Mouse (Mus musculus) neutrophil, adult 5-6 weeks (primary cell): Measurements from ENCODE around the gene Arhgap28. TPM values are rescaled to one million over a fixed set of nuclear protein-coding genes. Genes with fewer than 3 reads are reported as not detected.

Source experiments
- ATAC-seq: fragments of 151-379, 151-347 bp; 2 replicates; pipeline ENCODE4 v1.8.0; 2017; ENCODE audit warnings: mild to moderate bottlenecking, moderate TSS enrichment; ENCODE audit not compliant: insufficient number of reproducible peaks, poor library complexity, low FRiP score, severe bottlenecking; ENCODE audit errors: extremely low read depth
- total RNA-seq: library from RNA; stranded (forward); fragments of 200-1000 nt; gene quantifications from 2 replicates; pipeline ENCODE4 v1.2.3, GENCODE M21; 2017

Arhgap28 gene
- total RNA-seq, 1 experiment from 2014 or later = 1.3 TPM

DNA sequence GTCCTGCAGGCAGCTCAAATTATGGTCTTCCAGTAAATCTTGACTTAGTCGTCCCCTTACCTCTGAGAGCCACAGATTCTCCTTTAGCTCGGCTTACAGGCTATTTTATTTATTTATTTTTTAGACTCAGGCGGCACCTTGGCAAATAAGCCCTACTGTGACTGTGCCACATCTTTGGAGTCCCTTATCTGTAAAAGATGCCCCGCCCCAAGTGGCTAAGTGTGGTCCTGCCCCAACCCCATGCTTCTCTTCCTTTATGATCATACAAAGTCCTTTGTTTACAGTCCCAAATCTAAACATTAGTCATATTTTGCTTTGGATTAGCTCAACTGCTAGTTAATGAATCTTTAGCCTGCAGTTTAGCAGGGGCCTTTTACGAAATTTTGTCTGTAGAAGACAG lies 55.3 kb downstream of the Arhgap28 start:
- no peak for ATAC-seq

DNA sequence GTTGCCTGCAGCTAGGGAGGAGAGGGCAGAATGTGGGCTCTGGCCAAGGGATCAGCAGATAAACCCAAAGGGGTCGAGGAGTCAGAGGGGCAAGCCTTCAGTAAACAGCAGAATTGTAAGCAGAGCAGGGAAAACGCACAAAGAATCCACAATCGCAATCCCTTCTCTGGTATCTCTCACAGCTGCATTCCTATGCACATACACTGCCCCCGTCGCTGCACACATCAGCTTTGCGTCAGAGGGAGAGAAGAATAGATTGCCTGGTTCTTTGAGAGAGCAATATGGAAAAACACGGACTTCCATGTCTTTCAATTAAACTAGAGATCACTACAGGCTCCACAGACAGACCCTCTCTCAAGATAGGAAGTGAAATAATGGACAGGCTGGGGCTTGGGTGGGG lies 58.5 kb downstream of the Arhgap28 start:
- ATAC-seq = no peak

DNA sequence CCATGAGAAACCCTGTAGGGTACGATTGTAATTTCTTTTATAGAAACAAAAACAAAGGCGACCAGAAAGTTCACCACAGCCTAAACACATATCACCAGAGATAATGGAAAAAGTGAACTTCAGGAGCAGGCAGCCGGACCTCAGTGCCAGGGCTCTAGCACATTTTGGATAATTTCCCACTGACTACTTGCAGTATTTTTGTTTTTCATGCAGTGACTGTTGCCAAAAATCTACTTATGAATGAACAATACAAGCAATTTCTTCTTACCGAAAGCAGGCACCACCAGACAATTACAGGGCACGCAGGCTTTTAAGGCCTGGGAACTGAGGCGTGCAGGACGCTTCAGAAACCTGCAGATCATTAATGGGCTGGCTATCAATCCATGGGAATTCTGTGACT lies 59.7 kb downstream of the Arhgap28 start:
- ATAC-seq = no peak

DNA sequence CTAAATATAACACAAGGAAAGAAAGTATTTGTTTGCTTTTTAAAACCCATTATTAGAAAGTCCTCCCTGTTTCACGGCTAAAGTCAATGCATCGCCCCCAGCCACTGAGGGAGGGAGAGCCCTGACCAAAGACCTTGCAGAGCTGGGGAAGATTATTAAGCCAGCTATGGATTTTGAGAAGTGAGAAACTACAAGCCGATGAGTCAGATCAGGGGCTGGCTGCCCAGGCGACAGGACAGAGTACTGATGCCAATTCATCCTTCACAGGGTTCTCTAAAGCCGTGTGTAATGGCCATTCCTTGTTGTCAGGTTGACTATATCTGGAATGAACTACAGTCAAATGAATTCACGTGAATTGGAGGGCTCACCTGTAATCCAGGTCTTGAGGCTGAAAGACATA lies 62.9 kb downstream of the Arhgap28 start:
- no peak for ATAC-seq

DNA sequence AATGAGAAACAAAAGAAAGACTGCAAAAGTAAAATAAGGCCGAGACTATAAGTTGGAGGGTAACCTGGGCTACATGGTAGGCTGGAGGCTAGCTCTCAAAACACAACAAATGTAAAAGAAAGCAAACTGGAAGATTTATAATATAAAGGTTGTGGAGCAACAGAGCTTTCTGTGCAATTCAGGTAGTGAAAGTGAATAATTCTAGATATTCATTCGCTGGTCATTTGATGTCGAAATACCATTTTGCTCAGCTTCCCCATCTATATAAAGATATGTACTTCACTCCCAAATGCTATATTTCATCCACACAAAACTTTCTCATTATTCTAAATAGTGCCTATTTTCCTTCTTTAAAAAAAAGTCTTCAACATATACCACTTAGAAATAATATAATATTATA lies 66.9 kb downstream of the Arhgap28 start:
- ATAC-seq = no peak

DNA sequence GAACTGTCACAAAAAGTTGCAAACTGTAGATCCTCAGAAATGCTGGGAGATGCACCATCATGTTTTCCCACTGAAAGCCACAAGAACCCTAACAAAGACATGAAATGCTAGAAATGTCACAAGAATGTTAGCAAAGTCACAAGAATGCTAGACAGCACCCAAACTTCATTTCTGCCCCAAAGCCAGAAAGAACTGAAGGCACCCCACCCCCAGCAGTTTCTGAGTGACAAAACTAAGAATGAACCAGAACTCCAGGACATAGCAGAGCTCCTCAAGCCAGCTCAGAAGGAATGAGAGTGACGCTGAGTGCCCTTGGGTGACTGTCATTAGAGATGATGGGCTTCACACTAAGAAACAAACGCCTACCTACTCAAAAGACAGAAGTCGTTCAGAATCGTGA lies 68.4 kb downstream of the Arhgap28 start:
- ATAC-seq = no peak

DNA sequence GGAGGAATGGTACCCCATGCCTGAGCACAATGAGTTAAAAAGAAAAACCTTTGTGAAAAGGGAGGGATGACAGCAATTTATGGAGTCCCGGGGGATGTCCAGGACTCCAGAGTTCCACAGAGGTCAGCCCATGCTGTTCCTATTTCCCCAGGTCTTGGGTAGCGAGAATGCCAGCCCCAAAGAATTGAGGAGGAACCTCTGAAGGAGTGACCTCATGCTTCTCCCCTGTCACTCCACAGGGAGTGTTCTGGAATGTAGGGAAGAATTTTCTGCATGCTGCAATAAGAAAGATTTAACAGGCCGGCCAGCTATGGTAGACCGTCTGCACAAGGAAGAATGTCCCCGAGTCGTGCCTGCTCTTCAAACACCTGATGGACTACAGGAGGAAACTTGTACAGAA lies 72.5 kb downstream of the Arhgap28 start:
- ATAC-seq = no peak

DNA sequence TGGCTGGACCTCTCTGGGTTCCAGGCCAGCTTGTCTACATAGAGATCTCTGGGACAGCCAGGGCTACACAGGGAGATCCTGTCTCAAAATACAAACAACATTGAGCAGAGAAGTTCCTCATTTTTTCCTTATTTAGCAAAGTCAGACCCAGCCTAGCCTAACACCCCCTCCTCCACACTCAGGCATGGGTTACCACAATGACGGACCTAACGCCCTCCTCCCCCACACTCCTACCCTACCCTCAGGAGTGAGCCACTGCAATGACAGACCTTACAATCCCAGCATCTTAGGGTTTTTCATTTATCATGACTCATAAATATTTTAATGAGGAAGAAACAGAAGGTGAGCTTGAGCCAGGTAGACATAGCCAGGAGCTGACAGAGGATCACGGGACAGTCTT lies 73.0 kb downstream of the Arhgap28 start:
- ATAC-seq = no peak

DNA sequence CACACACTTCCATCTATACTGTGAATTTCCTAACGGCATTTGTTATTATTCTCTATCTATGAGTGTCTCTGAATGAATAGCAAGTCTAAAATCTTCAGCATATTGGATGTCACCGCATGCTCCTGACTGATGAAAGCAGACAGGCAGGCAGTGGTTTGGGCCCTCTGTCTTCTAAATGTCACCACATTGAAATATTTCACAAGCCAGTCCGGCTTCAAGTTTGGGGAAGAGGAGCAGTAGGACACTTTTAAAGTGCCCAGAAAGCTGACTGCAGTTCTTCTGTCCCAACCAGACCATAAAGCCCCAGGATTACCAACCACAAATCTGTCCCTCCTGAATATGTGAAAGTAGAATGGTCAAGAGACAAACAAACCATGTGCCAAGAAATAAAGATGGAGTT lies 73.5 kb downstream of the Arhgap28 start:
- no peak for ATAC-seq

DNA sequence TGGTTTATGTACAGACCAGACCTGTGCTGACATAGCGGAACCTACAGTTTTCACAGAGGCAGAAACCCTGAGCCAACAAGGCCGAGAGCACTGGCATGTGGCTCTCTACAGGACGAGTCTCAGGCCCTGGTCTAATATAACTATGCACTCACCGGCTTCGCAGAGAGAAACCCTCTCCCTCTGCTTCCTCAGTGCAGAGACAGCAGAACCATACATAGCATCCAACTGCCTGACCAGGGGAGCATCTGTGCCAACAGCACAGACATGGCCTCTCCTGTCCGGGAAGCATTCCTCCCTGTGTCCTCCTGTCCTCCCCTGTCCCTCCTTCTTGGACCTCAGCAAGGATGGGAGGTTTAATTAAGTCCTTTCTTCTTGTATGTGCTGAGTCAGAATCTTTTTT lies 75.6 kb downstream of the Arhgap28 start:
- ATAC-seq = no peak

DNA sequence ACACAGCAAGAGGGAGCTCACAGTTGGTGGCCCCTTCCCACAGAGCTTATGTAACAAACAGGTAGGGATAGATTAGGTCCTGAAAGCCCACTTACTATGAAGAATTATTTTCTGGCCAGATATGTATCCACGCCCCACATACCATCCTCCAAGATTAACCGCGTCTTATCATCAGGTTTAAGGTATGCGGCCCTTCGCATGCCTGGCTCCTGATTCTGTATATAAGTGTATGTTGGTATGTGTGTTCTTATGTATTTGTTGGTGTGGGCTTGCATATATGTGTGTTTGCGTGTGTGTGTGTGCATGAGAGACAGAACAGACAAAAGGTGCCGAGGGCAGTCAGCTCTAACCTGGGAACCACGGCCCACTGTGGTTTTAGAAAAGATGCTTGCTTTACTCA lies 76.1 kb downstream of the Arhgap28 start:
- no peak for ATAC-seq

DNA sequence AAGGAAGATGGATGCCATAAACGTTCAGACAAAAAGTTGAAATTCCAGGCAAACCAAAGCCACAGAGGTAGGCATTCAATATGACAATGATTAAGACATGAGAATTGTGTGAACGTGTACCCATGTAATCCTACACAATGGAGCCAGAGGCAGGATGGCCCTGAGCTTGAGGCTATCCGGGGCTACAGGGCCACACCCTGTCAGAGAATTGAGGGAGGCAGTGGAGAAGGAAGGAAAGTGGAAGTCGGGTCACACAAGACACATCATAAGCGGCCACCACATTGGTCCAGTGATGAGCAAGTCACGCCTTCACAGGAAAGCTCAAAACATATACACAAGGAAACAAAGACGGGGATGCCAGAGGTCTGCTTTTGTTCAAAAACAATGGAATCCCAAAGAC lies 84.0 kb downstream of the Arhgap28 start:
- no peak for ATAC-seq

DNA sequence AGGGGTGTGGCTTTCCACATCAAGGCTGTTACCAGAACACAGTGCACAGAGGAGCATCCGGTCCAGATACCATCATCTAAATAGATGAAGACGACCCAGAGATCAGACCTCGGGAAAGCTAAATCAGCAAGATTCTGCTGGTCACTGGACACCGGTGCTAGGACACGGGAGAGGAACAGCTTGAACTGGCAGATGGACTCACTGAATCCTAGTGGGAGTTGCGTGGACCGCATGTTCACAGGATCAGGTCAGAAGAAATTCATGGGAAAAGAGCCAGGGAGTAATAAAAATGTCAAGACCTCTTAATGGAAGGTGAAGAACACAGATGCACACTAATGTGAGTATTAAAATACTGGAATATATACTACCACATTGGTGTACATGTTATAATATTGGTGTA lies 85.7 kb downstream of the Arhgap28 start:
- no peak for ATAC-seq

DNA sequence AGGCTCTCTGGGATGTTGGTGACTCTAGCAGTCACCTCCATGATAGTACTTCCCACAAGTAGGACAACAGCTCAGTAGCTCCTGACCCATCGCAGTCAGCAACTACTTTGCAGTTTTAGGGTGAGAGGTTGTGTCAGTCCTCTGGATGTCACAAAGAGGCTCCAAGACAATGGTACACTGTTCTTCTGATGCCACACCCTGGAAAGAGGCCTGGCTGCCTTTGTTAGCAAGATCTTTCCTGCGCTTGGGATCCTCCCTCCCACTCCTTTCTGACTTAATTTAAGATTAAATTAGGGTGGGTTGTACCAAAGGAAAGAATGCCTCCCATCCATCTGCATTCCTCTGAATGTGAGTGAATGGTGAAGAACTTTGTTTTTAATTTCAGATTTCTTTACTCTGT lies 87.0 kb downstream of the Arhgap28 start:
- ATAC-seq = no peak

DNA sequence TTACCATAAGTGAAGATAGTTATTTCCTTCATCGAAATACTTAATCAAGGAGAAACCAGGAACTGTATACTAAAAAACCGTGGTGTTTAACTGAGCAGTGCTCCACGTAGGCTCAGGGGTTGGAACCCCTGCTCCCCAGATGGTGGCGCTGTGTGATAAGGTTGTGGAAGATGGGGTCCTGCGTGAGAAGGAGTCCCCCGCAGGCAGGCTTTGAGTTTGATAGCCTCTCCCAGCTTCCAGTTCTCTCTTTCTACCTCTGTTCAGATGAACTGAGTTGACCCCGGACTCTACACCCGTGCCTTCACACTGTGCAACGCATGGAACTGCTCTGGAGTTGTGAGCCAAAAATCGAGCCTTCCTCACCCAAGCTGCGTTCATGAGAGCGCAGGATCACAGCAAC lies 91.3 kb downstream of the Arhgap28 start:
- ATAC-seq = no peak

DNA sequence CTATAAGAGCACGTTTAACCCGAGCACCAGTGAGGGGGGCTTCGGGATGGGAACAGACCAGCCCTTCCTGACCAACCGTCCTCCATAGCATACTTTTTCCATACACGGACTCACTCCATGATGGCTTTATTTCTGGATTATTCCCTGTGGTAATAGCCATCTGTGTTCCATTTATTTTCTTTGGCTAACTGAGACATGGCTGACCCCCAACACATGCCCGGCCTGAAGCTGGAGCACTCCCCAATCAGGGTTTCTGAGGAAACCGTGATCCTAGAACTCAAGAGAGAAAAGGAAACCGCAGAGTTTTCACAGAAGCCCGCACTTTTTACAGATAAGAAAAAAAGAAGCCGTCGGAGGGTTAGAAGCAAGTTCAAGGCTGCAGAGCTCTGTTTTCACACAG lies 91.9 kb downstream of the Arhgap28 start:
- ATAC-seq = no peak

DNA sequence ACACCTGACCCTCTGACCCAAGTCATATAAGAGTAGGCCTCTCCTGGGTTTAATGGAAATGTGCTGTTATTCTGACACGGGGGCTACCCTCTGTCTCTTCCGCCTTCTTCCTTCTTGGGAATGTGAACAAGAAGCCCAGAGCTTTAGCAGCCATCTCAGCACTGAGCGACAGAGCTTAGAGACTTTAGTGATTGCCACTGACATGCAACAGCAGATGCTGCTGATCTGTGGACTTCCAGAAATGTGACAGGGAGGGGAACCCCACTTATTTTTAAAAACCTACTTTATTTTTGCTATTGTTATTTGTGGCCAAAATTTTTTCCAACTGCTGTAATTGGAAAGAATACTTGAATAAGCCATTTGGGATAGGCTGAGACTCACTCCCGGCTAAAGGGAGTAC lies 95.4 kb downstream of the Arhgap28 start:
- no peak for ATAC-seq

DNA sequence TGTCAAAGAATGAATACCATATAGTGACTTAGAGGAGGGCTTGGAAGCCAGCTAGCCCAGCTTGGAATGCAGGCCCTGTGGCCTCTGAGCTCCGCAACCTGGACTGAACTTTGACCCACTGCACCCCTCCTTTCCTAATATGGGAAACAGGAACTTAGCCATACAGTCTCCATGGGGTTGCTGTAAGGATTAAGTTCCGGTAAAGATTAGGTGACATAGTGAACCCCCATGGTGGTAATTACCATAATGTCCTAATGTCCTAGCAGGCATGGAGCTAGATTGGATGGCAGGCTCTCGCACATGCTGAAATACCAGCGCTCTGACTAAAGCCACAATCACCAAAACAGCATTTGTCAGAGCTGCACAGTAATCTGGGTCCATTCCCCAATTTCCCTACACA lies 95.8 kb downstream of the Arhgap28 start:
- ATAC-seq = no peak

DNA sequence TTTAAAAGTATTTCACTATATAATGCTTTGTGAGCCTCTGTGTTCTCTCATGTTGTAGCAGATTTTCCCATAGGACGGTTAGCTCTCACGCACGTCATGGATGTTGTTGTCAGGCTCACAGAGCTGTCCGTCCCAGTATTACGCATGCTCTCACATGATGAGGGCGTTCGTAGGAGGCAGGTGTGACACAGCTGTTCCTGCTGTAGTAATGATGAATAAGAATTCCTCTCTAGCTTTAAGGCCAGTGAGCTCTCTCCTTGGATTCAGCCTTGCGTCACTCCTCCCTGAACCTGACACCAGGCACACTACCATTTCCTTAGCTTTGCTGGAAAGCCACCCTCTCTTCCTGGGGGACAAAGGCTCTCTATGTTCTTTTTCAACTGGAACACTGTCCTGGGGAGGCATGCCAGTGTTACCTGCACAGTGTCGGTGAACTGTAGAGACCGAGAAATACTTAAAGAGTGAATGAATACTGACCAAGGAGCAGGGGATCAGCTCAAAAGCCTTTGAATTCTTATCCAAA lies 96.3 kb downstream of the Arhgap28 start:
- no peak for ATAC-seq

DNA sequence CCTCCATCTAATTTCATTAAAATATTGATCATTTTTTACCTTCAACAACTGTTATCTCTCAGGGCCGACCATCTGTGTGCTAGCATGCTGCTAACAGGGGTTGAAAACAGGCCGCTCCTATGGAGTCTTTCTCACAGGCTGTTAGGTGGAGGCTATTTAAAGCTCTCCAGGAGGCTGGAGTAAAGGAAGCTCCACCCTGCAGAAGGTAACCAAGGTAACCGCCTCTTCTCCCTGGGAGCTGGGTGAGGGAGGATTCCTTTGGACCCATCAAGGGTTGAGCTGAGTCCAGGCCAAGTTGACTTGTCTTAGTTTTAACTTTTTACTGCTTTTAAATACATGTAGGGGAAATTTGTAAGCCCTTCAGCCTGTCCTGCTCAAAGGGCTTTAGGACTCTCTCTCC lies 97.7 kb downstream of the Arhgap28 start:
- ATAC-seq = no peak

DNA sequence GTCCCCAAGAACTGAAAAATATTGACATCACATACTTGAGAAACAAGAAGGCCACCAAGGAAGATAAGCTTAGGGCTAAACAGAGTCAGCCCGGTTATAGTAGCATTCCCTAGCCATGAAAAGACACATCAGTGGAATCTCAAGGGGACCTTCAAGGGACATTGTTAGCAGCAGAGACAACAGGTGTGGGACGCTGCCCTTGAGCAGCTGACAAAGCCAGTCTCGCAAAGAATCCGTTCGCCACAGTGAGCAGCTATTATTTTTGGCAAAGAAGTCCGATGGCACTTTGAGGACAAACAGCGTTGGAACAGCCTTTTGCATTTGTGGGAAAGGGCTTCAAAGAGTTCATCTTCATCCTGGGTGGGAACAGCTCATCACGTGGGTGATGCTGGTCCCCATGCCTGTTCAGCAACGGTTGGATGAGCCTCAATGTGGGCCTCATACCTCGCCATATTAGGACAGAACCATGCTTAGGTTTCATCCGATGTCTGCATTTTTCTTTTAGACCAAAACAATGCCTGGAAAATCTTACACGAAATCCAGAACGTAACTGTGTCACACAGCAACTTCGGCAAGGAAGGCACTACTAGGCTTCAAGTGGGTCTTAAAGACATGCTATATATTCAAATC lies 99.5 kb downstream of the Arhgap28 start:
- no peak for ATAC-seq
